Mouse (Mus musculus) T-helper 1 cell (primary cell): ENCODE measurements at regions not wholly inside any gene's neighbourhood (a gene's known extent, or its start where the extent isn't known, plus 50 kb on each side); places are given as distances from the start of the nearest gene placed in this dataset.

ENCODE experiments used
- in situ Hi-C: fragments of 300-600 bp; cut with MboI, MseI; formaldehyde crosslinking; loops from one replicate; pipeline ENCODE4 v1.15.1; 2025; ENCODE audit warnings: high pct_unique_total_duplicates

- in situ Hi-C loops = no loop called here
Measured at GRCm38 (mm10) chr4:7429308-7429707, 809.5 kb downstream of the Car8 start.

GRCm38 (mm10) chr4:7424081-7424480, 814.8 kb downstream of the Car8 start:
- in situ Hi-C loops = no loop called here

- in situ Hi-C loops = no loop called here
Measured at GRCm38 (mm10) chr4:7423204-7423603, 815.6 kb downstream of the Car8 start.

- in situ Hi-C loops = no loop called here
Measured at GRCm38 (mm10) chr4:7422787-7423186, 816.1 kb downstream of the Car8 start.

GRCm38 (mm10) chr4:7414301-7414700, 824.5 kb downstream of the Car8 start:
- in situ Hi-C loops = loop anchor here (10.0 kb wide), 1 partner anchor 670 kb away; no protein-coding TSS in a partner anchor

- in situ Hi-C loops = no loop called here
Measured at GRCm38 (mm10) chr4:7392696-7393095, 846.1 kb downstream of the Car8 start.

GRCm38 (mm10) chr4:7391596-7391995, 847.2 kb downstream of the Car8 start:
- in situ Hi-C loops = no loop called here

- in situ Hi-C loops = no loop called here
Measured at GRCm38 (mm10) chr4:7385069-7385468, 853.8 kb downstream of the Car8 start.

- in situ Hi-C loops = no loop called here
Measured at GRCm38 (mm10) chr4:7379996-7380395, 858.8 kb downstream of the Car8 start.

GRCm38 (mm10) chr4:7364238-7365040, 874.4 kb downstream of the Car8 start:
- in situ Hi-C loops = no loop called here

- in situ Hi-C loops = no loop called here
Measured at GRCm38 (mm10) chr4:7363508-7363907, 875.3 kb downstream of the Car8 start.

- in situ Hi-C loops = no loop called here
Measured at GRCm38 (mm10) chr4:7356202-7356601, 882.6 kb downstream of the Car8 start.

GRCm38 (mm10) chr4:7347317-7347716, 891.5 kb downstream of the Car8 start:
- in situ Hi-C loops = no loop called here

- in situ Hi-C loops = no loop called here
Measured at GRCm38 (mm10) chr4:7341159-7341558, 897.7 kb downstream of the Car8 start.

GRCm38 (mm10) chr4:7314261-7314660, 924.6 kb downstream of the Car8 start:
- in situ Hi-C loops = no loop called here

GRCm38 (mm10) chr4:7313219-7313618, 925.6 kb downstream of the Car8 start:
- in situ Hi-C loops = no loop called here

- in situ Hi-C loops = no loop called here
Measured at GRCm38 (mm10) chr4:7312160-7312559, 926.7 kb downstream of the Car8 start.

- in situ Hi-C loops = no loop called here
Measured at GRCm38 (mm10) chr4:7269047-7269446, 969.8 kb downstream of the Car8 start.

- in situ Hi-C loops = no loop called here
Measured at GRCm38 (mm10) chr4:7256486-7256885, 982.4 kb downstream of the Car8 start.

GRCm38 (mm10) chr4:7253616-7254015, 985.2 kb downstream of the Car8 start:
- in situ Hi-C loops = no loop called here

- in situ Hi-C loops = no loop called here
Measured at GRCm38 (mm10) chr4:7251641-7252040, 987.2 kb downstream of the Car8 start.

- in situ Hi-C loops = no loop called here
Measured at GRCm38 (mm10) chr4:7247816-7248215, 991.0 kb downstream of the Car8 start.

GRCm38 (mm10) chr4:7247244-7247643, 991.6 kb downstream of the Car8 start:
- in situ Hi-C loops = no loop called here

GRCm38 (mm10) chr4:7246828-7247227, 992.0 kb downstream of the Car8 start:
- in situ Hi-C loops = no loop called here
